Mouse (Mus musculus) urinary bladder, adult 18-20 months (tissue): ENCODE data around the gene 2310022B05Rik.

ENCODE experiments used
- DNase-seq, 2 experiments: peaks; one replicate each; pipeline ENCODE4 v3.0.0; 2022; ENCODE audit warnings: low spot score in 2 of 2, mixed read lengths in 2 of 2

2310022B05Rik gene

GRCm38 (mm10) chr8:124661781-124662180 lies 1.4 kb downstream of the 2310022B05Rik start:
- peak in 1 of 2 experiments; percentile 13 for DNase-seq

GRCm38 (mm10) chr8:124658415-124658814 lies 4.8 kb downstream of the 2310022B05Rik start:
- DNase-seq = peak; percentile 60 to 70

- DNase-seq = no peak
These were observed 5.2 kb downstream of the 2310022B05Rik start for GRCm38 (mm10) chr8:124657961-124658360.

GRCm38 (mm10) chr8:124653568-124654475 lies 9.3 kb downstream of the 2310022B05Rik start:
- DNase-seq = no peak

- no peak for DNase-seq
These were observed 10.6 kb downstream of the 2310022B05Rik start for GRCm38 (mm10) chr8:124652546-124652945.

GRCm38 (mm10) chr8:124651776-124652175 lies 11.4 kb downstream of the 2310022B05Rik start:
- no peak for DNase-seq

GRCm38 (mm10) chr8:124648311-124648710 lies 14.9 kb downstream of the 2310022B05Rik start:
- no peak for DNase-seq

GRCm38 (mm10) chr8:124643540-124644339 lies 19.4 kb downstream of the 2310022B05Rik start:
- DNase-seq = peak in 1 of 2 experiments; percentile 38

- DNase-seq = no peak
These were observed 21.6 kb downstream of the 2310022B05Rik start for GRCm38 (mm10) chr8:124641599-124641998.

GRCm38 (mm10) chr8:124635247-124635502 lies 28.0 kb downstream of the 2310022B05Rik start:
- no peak for DNase-seq

- DNase-seq = no peak
These were observed 28.5 kb downstream of the 2310022B05Rik start for GRCm38 (mm10) chr8:124634411-124635246.

- peak in 1 of 2 experiments; percentile 65 for DNase-seq
These were observed 30.0 kb downstream of the 2310022B05Rik start for GRCm38 (mm10) chr8:124633001-124633703.

GRCm38 (mm10) chr8:124631966-124632365 lies 31.2 kb downstream of the 2310022B05Rik start:
- DNase-seq = no peak

- no peak for DNase-seq
These were observed 32.3 kb downstream of the 2310022B05Rik start for GRCm38 (mm10) chr8:124630891-124631290.

GRCm38 (mm10) chr8:124630489-124630888 lies 32.7 kb downstream of the 2310022B05Rik start:
- DNase-seq = no peak

- no peak for DNase-seq
These were observed 36.9 kb downstream of the 2310022B05Rik start for GRCm38 (mm10) chr8:124626251-124626650.

- no peak for DNase-seq
These were observed 41.9 kb downstream of the 2310022B05Rik start for GRCm38 (mm10) chr8:124621255-124621654.

- DNase-seq = peak; percentile 9 to 22
These were observed 44.9 kb downstream of the 2310022B05Rik start for GRCm38 (mm10) chr8:124618252-124618651.

- DNase-seq = peak; percentile 56 to 65
These were observed 45.8 kb downstream of the 2310022B05Rik start for GRCm38 (mm10) chr8:124617266-124617869.

GRCm38 (mm10) chr8:124614325-124614724 lies 48.8 kb downstream of the 2310022B05Rik start:
- DNase-seq = no peak

GRCm38 (mm10) chr8:124608972-124609353 lies 54.2 kb downstream of the 2310022B05Rik start:
- no peak for DNase-seq
